Mouse (Mus musculus): ENCODE results near the gene Ppp4r3b. TPM values are rescaled to one million over a fixed set of nuclear protein-coding genes. Genes with fewer than 3 reads are reported as not detected.

Gene Ppp4r3b
- polyA plus RNA-seq, 1 experiment from 2014 or later = 104 TPM

DNA sequence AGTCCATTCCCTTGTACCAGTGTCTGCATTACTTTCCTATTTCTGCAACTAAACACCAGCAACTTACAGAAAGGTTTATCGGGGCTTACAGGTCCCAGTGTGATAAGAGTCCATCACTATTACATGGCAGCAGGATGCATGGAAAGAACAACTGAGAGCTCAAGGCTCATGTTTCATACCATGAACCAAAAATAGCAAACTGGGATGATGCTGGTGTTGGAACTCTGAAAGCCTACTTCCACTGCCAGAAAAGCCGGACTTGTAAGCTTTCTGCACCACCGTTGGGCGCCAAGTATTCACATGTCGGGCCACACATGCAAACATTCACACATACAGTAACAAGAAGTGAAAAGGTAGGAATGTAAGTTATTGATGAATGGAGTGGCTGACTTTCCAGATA is 9.1 kb downstream of the Ppp4r3b start:
- Histone ChIP-seq H3K4me3 (replicated peaks) (no peak overlapping the region), H3K9ac (no peak overlapping the region), H3K4me2 (replicated peaks) (no peak overlapping the region), H3K36me3 (peaks cover 10% of the 10 kb centered on the region; the same call in 1 of the 2 replicates), H3K27ac (no peak overlapping the region), H3K27me3 (replicated peaks) (no peaks in the 10 kb centered on the region), H3K4me1 (replicated peaks) (no peaks in the 10 kb centered on the region), H3K9me3 (no peaks in the 10 kb centered on the region)
- ATAC-seq = no peak
- 90% methylated on average over 5 of the region's 5 CpGs for WGBS

DNA sequence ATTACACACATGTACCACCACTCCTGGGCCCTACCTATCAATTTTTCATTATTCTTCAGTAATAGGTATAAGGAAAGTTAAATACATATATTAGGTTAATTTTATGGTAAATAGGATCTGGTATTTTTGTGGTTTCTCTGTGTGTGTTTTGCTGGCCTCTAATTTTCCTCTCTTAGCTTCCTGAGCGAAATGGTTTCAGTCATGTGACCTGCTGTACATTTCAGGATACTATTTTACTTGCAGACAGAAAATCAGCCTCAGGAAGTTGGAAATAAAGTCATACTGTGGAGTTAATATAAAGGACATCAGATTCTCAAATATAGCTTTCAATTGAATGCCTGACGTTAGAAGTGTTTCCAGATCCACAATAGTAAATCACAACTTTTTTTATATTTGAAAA is 16.3 kb downstream of the Ppp4r3b start:
- H3K36me3 ChIP-seq = 0 out of 2 replicates have a peak, but pooled peaks cover 6% of the 10 kb centered on the region
- H3K27me3 ChIP-seq (replicated peaks) = no peaks in the 10 kb centered on the region
- no peak overlapping the region for H3K27ac ChIP-seq
- no peak overlapping the region for H3K4me2 ChIP-seq (replicated peaks)
- H3K9me3 ChIP-seq = no peaks in the 10 kb centered on the region
- WGBS = 89% methylated on average over 2 of the region's 2 CpGs
- no peak for ATAC-seq
- no peak overlapping the region for H3K4me3 ChIP-seq (replicated peaks)
- H3K9ac ChIP-seq = no peak overlapping the region
- no peaks in the 10 kb centered on the region for H3K4me1 ChIP-seq (replicated peaks)

- ATAC-seq = no peak
- Histone ChIP-seq H3K9ac (no peak overlapping the region), H3K4me1 (replicated peaks) (no peaks in the 10 kb centered on the region), H3K4me3 (replicated peaks) (no peak overlapping the region), H3K4me2 (replicated peaks) (no peak overlapping the region), H3K36me3 (peaks cover 6% of the 10 kb centered on the region; the same call in 1 of the 2 replicates), H3K9me3 (no peaks in the 10 kb centered on the region), H3K27me3 (replicated peaks) (no peaks in the 10 kb centered on the region), H3K27ac (no peak overlapping the region)
- 83% methylated on average over 5 of the region's 5 CpGs for WGBS
Observed at GRCm38 (mm10) chr11:29203653-29204052, 31.0 kb downstream of the Ppp4r3b start.

GRCm38 (mm10) chr11:29209774-29210173 is 37.1 kb downstream of the Ppp4r3b start:
- H3K36me3 ChIP-seq = peaks cover 8% of the 10 kb centered on the region
- no peak overlapping the region for H3K4me3 ChIP-seq (replicated peaks)
- H3K9me3 ChIP-seq = no peaks in the 10 kb centered on the region
- no peaks in the 10 kb centered on the region for H3K4me1 ChIP-seq (replicated peaks)
- H3K27me3 ChIP-seq (replicated peaks) = no peaks in the 10 kb centered on the region
- H3K9ac ChIP-seq = no peak overlapping the region
- WGBS = 88% methylated on average over 2 of the region's 2 CpGs
- ATAC-seq = no peak
- no peak overlapping the region for H3K4me2 ChIP-seq (replicated peaks)
- no peak overlapping the region for H3K27ac ChIP-seq

DNA sequence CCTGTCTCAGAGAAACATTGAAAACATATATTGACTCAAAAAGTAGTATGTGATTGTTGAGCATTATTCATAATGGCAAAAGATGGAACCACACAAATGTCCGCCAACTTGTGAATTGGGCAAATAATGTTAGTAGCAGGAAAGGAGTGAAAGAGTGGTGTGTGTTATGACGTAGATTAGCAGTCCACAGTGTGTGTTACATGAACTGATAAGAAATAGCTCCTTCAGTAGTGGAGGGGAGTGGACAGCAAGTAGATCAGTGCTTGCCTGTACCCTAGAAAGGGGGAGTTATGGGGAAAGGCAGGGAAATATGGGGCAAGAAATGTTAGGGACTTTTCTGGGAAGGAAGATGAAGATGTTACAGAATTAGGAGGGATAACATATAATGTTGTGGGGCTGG is 43.5 kb downstream of the Ppp4r3b start:
- no peak overlapping the region for H3K4me2 ChIP-seq (replicated peaks)
- H3K27me3 ChIP-seq (replicated peaks) = no peaks in the 10 kb centered on the region
- no peak overlapping the region for H3K9ac ChIP-seq
- no peaks in the 10 kb centered on the region for H3K9me3 ChIP-seq
- no peak overlapping the region for H3K27ac ChIP-seq
- no peak for ATAC-seq
- H3K4me3 ChIP-seq (replicated peaks) = no peak overlapping the region
- WGBS = 84% methylated on average over 2 of the region's 2 CpGs
- H3K36me3 ChIP-seq = peaks cover 16% of the 10 kb centered on the region
- no peaks in the 10 kb centered on the region for H3K4me1 ChIP-seq (replicated peaks)

GRCm38 (mm10) chr11:29219055-29219454 is 46.4 kb downstream of the Ppp4r3b start:
- Histone ChIP-seq H3K4me2 (replicated peaks) (no peak overlapping the region), H3K9me3 (no peaks in the 10 kb centered on the region), H3K9ac (no peak overlapping the region), H3K36me3 (peaks cover 14% of the 10 kb centered on the region; the same call in 1 of the 2 replicates), H3K4me3 (replicated peaks) (no peak overlapping the region), H3K27ac (no peak overlapping the region), H3K27me3 (replicated peaks) (no peaks in the 10 kb centered on the region), H3K4me1 (replicated peaks) (no peaks in the 10 kb centered on the region)
- ATAC-seq = no peak

DNA sequence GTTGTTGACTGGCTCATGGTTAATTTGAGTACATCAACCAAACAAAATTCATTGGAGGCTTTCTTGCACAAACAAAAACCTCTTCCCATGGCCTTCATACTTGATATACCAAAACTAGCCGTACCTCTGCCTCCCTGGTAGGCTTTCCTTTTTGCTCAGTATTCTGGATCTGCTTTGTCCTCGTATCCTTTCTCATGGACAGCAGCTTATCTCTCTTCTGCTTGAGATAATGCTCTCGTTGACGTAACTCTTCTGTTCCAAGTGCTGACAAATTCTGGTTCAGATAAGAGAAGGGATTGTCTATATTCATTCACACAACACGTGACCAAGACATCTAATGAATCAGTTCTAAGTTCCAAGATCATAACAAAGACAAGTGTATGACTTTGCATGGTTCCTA is 49.6 kb downstream of the Ppp4r3b start:
- Histone ChIP-seq H3K4me2 (replicated peaks) (no peak overlapping the region), H3K4me3 (replicated peaks) (no peak overlapping the region), H3K9me3 (no peaks in the 10 kb centered on the region), H3K36me3 (peaks cover 8% of the 10 kb centered on the region; the same call in 1 of the 2 replicates), H3K27me3 (replicated peaks) (no peaks in the 10 kb centered on the region), H3K27ac (no peak overlapping the region), H3K9ac (no peak overlapping the region), H3K4me1 (replicated peaks) (no peaks in the 10 kb centered on the region)
- ATAC-seq = no peak
- 81% methylated on average over 5 of the region's 5 CpGs for WGBS

DNA sequence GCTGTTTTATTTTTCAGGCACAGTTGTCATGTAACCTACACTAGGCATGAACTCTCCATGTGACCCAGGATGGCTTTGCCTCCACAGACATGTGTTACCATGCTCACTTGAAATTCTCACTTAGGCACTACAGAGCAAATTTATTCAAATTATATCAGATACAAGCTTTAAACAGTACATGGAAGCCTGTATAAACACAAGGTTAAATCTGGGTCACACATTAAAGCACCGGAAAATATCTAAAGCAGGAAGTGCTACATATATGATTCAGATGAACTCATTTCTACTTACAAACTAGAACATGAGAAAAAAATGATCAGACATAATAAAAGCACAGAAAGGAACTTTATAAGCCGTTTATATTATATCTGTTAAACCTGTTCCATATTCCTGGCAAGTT is 52.1 kb downstream of the Ppp4r3b start:
- H3K27me3 ChIP-seq (replicated peaks) = no peaks in the 10 kb centered on the region
- no peak overlapping the region for H3K4me3 ChIP-seq (replicated peaks)
- 82% methylated on average over 2 of the region's 2 CpGs for WGBS
- H3K27ac ChIP-seq = no peak overlapping the region
- H3K9me3 ChIP-seq = no peaks in the 10 kb centered on the region
- H3K4me2 ChIP-seq (replicated peaks) = no peak overlapping the region
- H3K9ac ChIP-seq = no peak overlapping the region
- no peaks in the 10 kb centered on the region for H3K4me1 ChIP-seq (replicated peaks)
- H3K36me3 ChIP-seq = peaks cover 5% of the 10 kb centered on the region; the same call in 1 of the 2 replicates
- ATAC-seq = no peak

GRCm38 (mm10) chr11:29228957-29229356 is 56.3 kb downstream of the Ppp4r3b start:
- no peak overlapping the region for H3K27ac ChIP-seq
- no peaks in the 10 kb centered on the region for H3K27me3 ChIP-seq (replicated peaks)
- WGBS = 95% methylated on average over 2 of the region's 2 CpGs
- H3K4me1 ChIP-seq (replicated peaks) = no peaks in the 10 kb centered on the region
- no peak overlapping the region for H3K4me3 ChIP-seq (replicated peaks)
- no peaks in the 10 kb centered on the region for H3K36me3 ChIP-seq
- H3K9ac ChIP-seq = no peak overlapping the region
- no peaks in the 10 kb centered on the region for H3K9me3 ChIP-seq
- no peak for ATAC-seq
- H3K4me2 ChIP-seq (replicated peaks) = no peak overlapping the region

GRCm38 (mm10) chr11:29233569-29233968 is 60.9 kb downstream of the Ppp4r3b start:
- H3K27ac ChIP-seq = no peak overlapping the region
- no peak overlapping the region for H3K9ac ChIP-seq
- no peaks in the 10 kb centered on the region for H3K4me1 ChIP-seq (replicated peaks)
- no peak overlapping the region for H3K4me3 ChIP-seq (replicated peaks)
- no peak for ATAC-seq
- H3K27me3 ChIP-seq (replicated peaks) = no peaks in the 10 kb centered on the region
- H3K4me2 ChIP-seq (replicated peaks) = no peak overlapping the region
- H3K9me3 ChIP-seq = no peaks in the 10 kb centered on the region
- H3K36me3 ChIP-seq = no peaks in the 10 kb centered on the region
- WGBS = 75% methylated on average over 1 of the region's 1 CpGs

GRCm38 (mm10) chr11:29237364-29237763 is 64.7 kb downstream of the Ppp4r3b start:
- H3K27ac ChIP-seq = no peak overlapping the region
- H3K4me2 ChIP-seq (replicated peaks) = no peak overlapping the region
- no peak overlapping the region for H3K9ac ChIP-seq
- 0 out of 2 replicates have a peak, but pooled peaks cover under 1% of the 10 kb centered on the region for H3K36me3 ChIP-seq
- H3K9me3 ChIP-seq = no peaks in the 10 kb centered on the region
- H3K4me3 ChIP-seq (replicated peaks) = no peak overlapping the region
- no peaks in the 10 kb centered on the region for H3K4me1 ChIP-seq (replicated peaks)
- ATAC-seq = no peak
- H3K27me3 ChIP-seq (replicated peaks) = no peaks in the 10 kb centered on the region

GRCm38 (mm10) chr11:29238047-29238446 is 65.4 kb downstream of the Ppp4r3b start:
- H3K4me1 ChIP-seq (replicated peaks) = no peaks in the 10 kb centered on the region
- no peaks in the 10 kb centered on the region for H3K27me3 ChIP-seq (replicated peaks)
- no peak overlapping the region for H3K4me3 ChIP-seq (replicated peaks)
- ATAC-seq = no peak
- 0 out of 2 replicates have a peak, but pooled peaks cover 5% of the 10 kb centered on the region for H3K36me3 ChIP-seq
- no peak overlapping the region for H3K4me2 ChIP-seq (replicated peaks)
- H3K27ac ChIP-seq = no peak overlapping the region
- H3K9ac ChIP-seq = no peak overlapping the region
- no peaks in the 10 kb centered on the region for H3K9me3 ChIP-seq

- Histone ChIP-seq H3K4me2 (replicated peaks) (no peak overlapping the region), H3K4me3 (replicated peaks) (no peak overlapping the region), H3K27ac (no peak overlapping the region), H3K9me3 (no peaks in the 10 kb centered on the region), H3K4me1 (replicated peaks) (no peaks in the 10 kb centered on the region), H3K27me3 (replicated peaks) (no peaks in the 10 kb centered on the region), H3K36me3 (0 out of 2 replicates have a peak, but pooled peaks cover 5% of the 10 kb centered on the region), H3K9ac (no peak overlapping the region)
- 87% methylated on average over 3 of the region's 3 CpGs for WGBS
- ATAC-seq = no peak
Observed at GRCm38 (mm10) chr11:29238551-29238950, 65.9 kb downstream of the Ppp4r3b start.
